Mouse (Mus musculus): ENCODE measurements at regions not wholly inside any gene's neighbourhood (a gene's known extent, or its start where the extent isn't known, plus 50 kb on each side); places are given as distances from the start of the nearest gene placed in this dataset.

DNA sequence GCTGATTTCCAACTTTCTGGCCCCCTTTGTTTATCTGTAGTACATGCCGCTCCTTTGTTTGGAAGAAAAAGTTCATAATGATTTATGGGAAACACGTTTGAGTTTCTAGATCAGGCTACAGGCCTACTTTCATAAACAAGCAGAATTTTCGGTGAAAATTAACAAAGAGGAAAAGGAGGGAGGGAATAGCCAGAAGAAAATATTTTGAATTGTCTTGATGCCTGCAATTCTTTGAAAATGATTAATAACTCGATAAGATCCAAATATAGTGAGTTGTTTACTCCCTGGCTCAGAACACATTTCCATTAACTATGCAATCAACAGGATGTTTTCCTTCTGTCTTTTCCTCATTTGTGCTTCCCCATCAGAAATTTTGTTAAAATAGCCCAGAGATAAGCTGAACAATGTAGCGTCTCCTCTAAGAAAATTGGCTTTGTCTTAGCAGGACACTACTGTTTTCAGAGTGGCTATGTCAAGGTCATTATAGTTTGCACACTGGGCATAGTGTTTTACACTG, 328.7 kb upstream of the Mmadhc start:
- Histone ChIP-seq H3K9ac (replicated peaks; ENCODE audit: low read depth, low read length) (no peak overlapping the region), H3K4me3 (ENCODE audit: low read depth, low read length) (no peak overlapping the region), H3K27ac (ENCODE audit: low read depth, low read length) (no peak overlapping the region), H3K9me3 (ENCODE audit: control insufficient read depth, low read length) (no peaks in the 10 kb centered on the region), H3K4me2 (ENCODE audit: low read depth, low read length) (no peak overlapping the region), H3K27me3 (ENCODE audit: control insufficient read depth, insufficient read depth, low read length) (no peaks in the 10 kb centered on the region), H3K4me1 (ENCODE audit: control insufficient read depth, insufficient read depth, low read length) (no peaks in the 10 kb centered on the region), H3K36me3 (ENCODE audit: control insufficient read depth, insufficient read depth, low read length) (no peaks in the 10 kb centered on the region)
- WGBS: 86% methylated on average over 5 of the region's 5 CpGs
- no peak for ATAC-seq (ENCODE audit: low read depth)

GRCm38 (mm10) chr2:50609086-50609485, 312.5 kb upstream of the Mmadhc start:
- H3K9me3 ChIP-seq (ENCODE audit: control insufficient read depth, low read length): no peaks in the 10 kb centered on the region
- no peak overlapping the region for H3K4me3 ChIP-seq (ENCODE audit: low read depth, low read length)
- H3K27ac ChIP-seq (ENCODE audit: low read depth, low read length): no peak overlapping the region
- no peaks in the 10 kb centered on the region for H3K27me3 ChIP-seq (ENCODE audit: control insufficient read depth, insufficient read depth, low read length)
- ATAC-seq (ENCODE audit: low read depth): no peak
- no peaks in the 10 kb centered on the region for H3K36me3 ChIP-seq (ENCODE audit: control insufficient read depth, insufficient read depth, low read length)
- no peak overlapping the region for H3K4me2 ChIP-seq (ENCODE audit: low read depth, low read length)
- 32% methylated on average over 1 of the region's 1 CpGs for WGBS
- H3K9ac ChIP-seq (replicated peaks; ENCODE audit: low read depth, low read length): no peak overlapping the region
- no peaks in the 10 kb centered on the region for H3K4me1 ChIP-seq (ENCODE audit: control insufficient read depth, insufficient read depth, low read length)

GRCm38 (mm10) chr2:50589195-50589594, 292.6 kb upstream of the Mmadhc start:
- 57% methylated on average over 6 of the region's 6 CpGs for WGBS

DNA sequence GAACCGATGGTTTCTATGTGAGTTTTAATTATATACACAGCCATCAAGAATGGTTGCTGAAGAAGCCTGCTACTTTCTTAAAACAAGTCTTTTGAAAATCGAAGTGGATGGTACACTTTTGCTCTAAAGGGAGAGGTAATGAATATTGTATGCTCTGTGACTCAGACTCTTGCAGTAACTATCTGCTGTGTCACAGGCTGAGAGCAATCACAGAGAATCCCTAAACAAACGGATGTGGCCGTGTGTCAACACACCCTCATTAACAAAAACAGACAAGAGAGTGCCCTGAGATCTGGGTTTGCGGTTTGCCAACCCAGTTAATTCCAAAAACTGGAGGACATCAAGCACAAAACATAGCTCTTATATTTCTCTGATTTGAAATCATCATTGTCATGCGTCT, 292.1 kb upstream of the Mmadhc start:
- Histone ChIP-seq H3K27me3 (ENCODE audit: control insufficient read depth, insufficient read depth, low read length) (no peaks in the 10 kb centered on the region), H3K4me2 (ENCODE audit: low read depth, low read length) (no peak overlapping the region)

More at GRCm38 (mm10) chr2:50589195-50589594, 292.6 kb upstream of the Mmadhc start:
- no peaks in the 10 kb centered on the region for H3K27me3 ChIP-seq (ENCODE audit: control insufficient read depth, insufficient read depth, low read length)
- no peak overlapping the region for H3K27ac ChIP-seq (ENCODE audit: low read depth, low read length)
- H3K4me1 ChIP-seq (ENCODE audit: control insufficient read depth, insufficient read depth, low read length): no peaks in the 10 kb centered on the region
- no peak overlapping the region for H3K4me3 ChIP-seq (ENCODE audit: low read depth, low read length)
- no peaks in the 10 kb centered on the region for H3K36me3 ChIP-seq (ENCODE audit: control insufficient read depth, insufficient read depth, low read length)
- H3K4me2 ChIP-seq (ENCODE audit: low read depth, low read length): no peak overlapping the region
- H3K9me3 ChIP-seq (ENCODE audit: control insufficient read depth, low read length): no peaks in the 10 kb centered on the region
- ATAC-seq (ENCODE audit: low read depth): no peak; the same call in 1 of the 2 replicates
- no peak overlapping the region for H3K9ac ChIP-seq (replicated peaks; ENCODE audit: low read depth, low read length)

DNA sequence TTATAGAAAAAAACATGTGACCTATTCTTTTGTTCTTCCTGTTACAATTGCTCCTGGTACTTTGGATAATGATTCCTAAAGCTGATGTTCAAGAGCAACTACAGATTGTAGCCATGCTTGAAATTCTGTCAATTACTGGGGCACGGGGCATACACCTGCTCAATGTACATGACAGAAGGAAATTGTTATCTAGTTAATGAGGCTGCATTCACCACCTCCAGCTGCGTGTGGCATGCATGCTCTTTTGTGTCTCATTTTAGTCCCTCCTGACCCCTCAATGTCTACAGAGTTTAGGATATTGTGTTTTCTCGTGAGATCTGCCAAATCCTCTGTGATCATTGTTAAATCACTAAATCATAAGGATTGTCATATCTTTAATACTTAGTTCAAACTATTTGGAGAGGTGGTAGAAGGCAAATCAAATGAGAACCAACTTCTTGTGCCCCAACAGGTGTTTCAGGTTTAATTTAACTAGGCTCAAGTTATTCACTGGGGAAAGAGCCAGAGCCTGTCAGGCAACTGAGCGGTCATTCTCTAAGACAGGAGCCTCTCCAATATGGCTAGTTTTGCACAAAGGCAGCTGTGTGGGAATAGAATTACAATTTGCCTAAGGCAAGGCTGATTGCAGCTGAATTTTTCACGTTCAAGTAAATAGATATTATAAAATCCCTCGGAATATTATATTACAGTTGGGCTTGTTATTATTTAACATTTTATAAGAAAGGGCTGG, 289.9 kb upstream of the Mmadhc start:
- no peak overlapping the region for H3K27ac ChIP-seq (ENCODE audit: low read depth, low read length)
- ATAC-seq (ENCODE audit: low read depth): no peak
- no peak overlapping the region for H3K4me2 ChIP-seq (ENCODE audit: low read depth, low read length)
- H3K27me3 ChIP-seq (ENCODE audit: control insufficient read depth, insufficient read depth, low read length): no peaks in the 10 kb centered on the region
- H3K4me1 ChIP-seq (ENCODE audit: control insufficient read depth, insufficient read depth, low read length): no peaks in the 10 kb centered on the region
- H3K36me3 ChIP-seq (ENCODE audit: control insufficient read depth, insufficient read depth, low read length): no peaks in the 10 kb centered on the region
- 60% methylated on average over 6 of the region's 6 CpGs for WGBS
- no peak overlapping the region for H3K4me3 ChIP-seq (ENCODE audit: low read depth, low read length)
- no peak overlapping the region for H3K9ac ChIP-seq (replicated peaks; ENCODE audit: low read depth, low read length)
- no peaks in the 10 kb centered on the region for H3K9me3 ChIP-seq (ENCODE audit: control insufficient read depth, low read length)

More for the DNA sequence above, 292.1 kb upstream of the Mmadhc start:
- Histone ChIP-seq H3K4me1 (ENCODE audit: control insufficient read depth, insufficient read depth, low read length) (no peaks in the 10 kb centered on the region), H3K36me3 (ENCODE audit: control insufficient read depth, insufficient read depth, low read length) (no peaks in the 10 kb centered on the region), H3K9me3 (ENCODE audit: control insufficient read depth, low read length) (no peaks in the 10 kb centered on the region), H3K4me3 (ENCODE audit: low read depth, low read length) (no peak overlapping the region), H3K27ac (ENCODE audit: low read depth, low read length) (no peak overlapping the region), H3K9ac (replicated peaks; ENCODE audit: low read depth, low read length) (no peak overlapping the region)
- no peak for ATAC-seq (ENCODE audit: low read depth)
- 70% methylated on average over 6 of the region's 6 CpGs for WGBS

- Histone ChIP-seq H3K9ac (replicated peaks; ENCODE audit: low read depth, low read length) (no peak overlapping the region), H3K9me3 (ENCODE audit: control insufficient read depth, low read length) (no peaks in the 10 kb centered on the region), H3K36me3 (ENCODE audit: control insufficient read depth, insufficient read depth, low read length) (no peaks in the 10 kb centered on the region), H3K27me3 (ENCODE audit: control insufficient read depth, insufficient read depth, low read length) (no peaks in the 10 kb centered on the region), H3K4me1 (ENCODE audit: control insufficient read depth, insufficient read depth, low read length) (no peaks in the 10 kb centered on the region), H3K4me2 (ENCODE audit: low read depth, low read length) (no peak overlapping the region), H3K4me3 (ENCODE audit: low read depth, low read length) (no peak overlapping the region), H3K27ac (ENCODE audit: low read depth, low read length) (no peak overlapping the region)
- ATAC-seq (ENCODE audit: low read depth): no peak
- 70% methylated on average over 2 of the region's 2 CpGs for WGBS
Measured at GRCm38 (mm10) chr2:50579620-50580019, 283.0 kb upstream of the Mmadhc start.

GRCm38 (mm10) chr2:50578278-50579043, 281.9 kb upstream of the Mmadhc start:
- Histone ChIP-seq H3K9ac (replicated peaks; ENCODE audit: low read depth, low read length) (no peak overlapping the region), H3K4me3 (ENCODE audit: low read depth, low read length) (no peak overlapping the region), H3K9me3 (ENCODE audit: control insufficient read depth, low read length) (no peaks in the 10 kb centered on the region), H3K4me1 (ENCODE audit: control insufficient read depth, insufficient read depth, low read length) (no peaks in the 10 kb centered on the region), H3K4me2 (ENCODE audit: low read depth, low read length) (no peak overlapping the region), H3K36me3 (ENCODE audit: control insufficient read depth, insufficient read depth, low read length) (no peaks in the 10 kb centered on the region), H3K27ac (ENCODE audit: low read depth, low read length) (no peak overlapping the region), H3K27me3 (ENCODE audit: control insufficient read depth, insufficient read depth, low read length) (no peaks in the 10 kb centered on the region)
- 83% methylated on average over 6 of the region's 6 CpGs for WGBS
- no peak for ATAC-seq (ENCODE audit: low read depth)

- 90% methylated on average over 9 of the region's 9 CpGs for WGBS
- H3K4me1 ChIP-seq (ENCODE audit: control insufficient read depth, insufficient read depth, low read length): no peaks in the 10 kb centered on the region
Measured at GRCm38 (mm10) chr2:50577736-50578135, 281.1 kb upstream of the Mmadhc start.

DNA sequence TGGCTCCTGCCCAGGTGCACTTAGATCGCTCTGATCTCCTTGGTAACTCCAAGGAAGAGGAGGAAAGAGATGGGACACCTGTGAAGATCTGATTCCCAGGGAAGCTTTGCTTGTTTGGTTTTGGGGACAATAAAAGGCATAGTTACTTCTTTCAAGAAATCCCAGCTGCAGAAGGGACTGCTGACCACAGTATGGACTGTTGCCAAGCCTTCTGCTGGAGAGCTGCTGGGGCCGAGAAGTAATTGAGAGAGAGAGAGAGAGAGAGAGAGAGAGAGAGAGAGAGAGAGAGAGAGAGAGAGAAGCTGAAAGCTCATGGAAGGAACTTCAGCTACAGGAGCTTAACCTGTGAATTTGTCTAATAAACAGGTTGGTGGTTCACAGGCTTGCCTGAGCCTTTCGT, 276.9 kb upstream of the Mmadhc start:
- no peak overlapping the region for H3K4me3 ChIP-seq (ENCODE audit: low read depth, low read length)
- no peaks in the 10 kb centered on the region for H3K9me3 ChIP-seq (ENCODE audit: control insufficient read depth, low read length)
- H3K4me1 ChIP-seq (ENCODE audit: control insufficient read depth, insufficient read depth, low read length): peaks cover 8% of the 10 kb centered on the region; the same call in 1 of the 2 replicates
- 66% methylated on average over 3 of the region's 3 CpGs for WGBS
- H3K36me3 ChIP-seq (ENCODE audit: control insufficient read depth, insufficient read depth, low read length): no peaks in the 10 kb centered on the region
- H3K9ac ChIP-seq (replicated peaks; ENCODE audit: low read depth, low read length): no peak overlapping the region
- no peak for ATAC-seq (ENCODE audit: low read depth)
- H3K27me3 ChIP-seq (ENCODE audit: control insufficient read depth, insufficient read depth, low read length): no peaks in the 10 kb centered on the region
- H3K27ac ChIP-seq (ENCODE audit: low read depth, low read length): no peak overlapping the region
- no peak overlapping the region for H3K4me2 ChIP-seq (ENCODE audit: low read depth, low read length)

More at GRCm38 (mm10) chr2:50577736-50578135, 281.1 kb upstream of the Mmadhc start:
- Histone ChIP-seq H3K4me3 (ENCODE audit: low read depth, low read length) (no peak overlapping the region), H3K4me2 (ENCODE audit: low read depth, low read length) (no peak overlapping the region), H3K27ac (ENCODE audit: low read depth, low read length) (no peak overlapping the region), H3K36me3 (ENCODE audit: control insufficient read depth, insufficient read depth, low read length) (no peaks in the 10 kb centered on the region), H3K9me3 (ENCODE audit: control insufficient read depth, low read length) (no peaks in the 10 kb centered on the region), H3K9ac (replicated peaks; ENCODE audit: low read depth, low read length) (no peak overlapping the region), H3K27me3 (ENCODE audit: control insufficient read depth, insufficient read depth, low read length) (no peaks in the 10 kb centered on the region)
- no peak for ATAC-seq (ENCODE audit: low read depth)
